Mouse (Mus musculus): ENCODE results near the gene March10. TPM values are rescaled to one million over a fixed set of nuclear protein-coding genes. Genes with fewer than 3 reads are reported as not detected.

The March10 gene
- polyA plus RNA-seq, 1 experiment from 2014 or later, result 0.26 TPM

- H3K9ac ChIP-seq (replicated peaks), result no peak overlapping the region
- H3K36me3 ChIP-seq, result no peaks in the 10 kb centered on the region
- no peak overlapping the region for H3K4me3 ChIP-seq (replicated peaks)
- WGBS, result 71% methylated on average over 8 of the region's 8 CpGs
- H3K9me3 ChIP-seq, result no peaks in the 10 kb centered on the region
- no peak for ATAC-seq
- H3K27me3 ChIP-seq, result 0 out of 2 replicates have a peak, but pooled peaks cover 4% of the 10 kb centered on the region
- H3K27ac ChIP-seq, result no peak overlapping the region
- H3K4me1 ChIP-seq (replicated peaks), result peaks cover 18% of the 10 kb centered on the region
- H3K4me2 ChIP-seq (replicated peaks), result no peak overlapping the region
These were observed 8.0 kb upstream of the March10 start for GRCm38 (mm10) chr11:105464430-105464967.

- H3K9me3 ChIP-seq, result no peaks in the 10 kb centered on the region
- H3K4me3 ChIP-seq (replicated peaks), result no peak overlapping the region
- no peak for ATAC-seq
- no peak overlapping the region for H3K9ac ChIP-seq (replicated peaks)
- no peaks in the 10 kb centered on the region for H3K36me3 ChIP-seq
- H3K27me3 ChIP-seq, result 0 out of 2 replicates have a peak, but pooled peaks cover 4% of the 10 kb centered on the region
- peaks cover 27% of the 10 kb centered on the region for H3K4me1 ChIP-seq (replicated peaks)
- H3K27ac ChIP-seq, result no peak overlapping the region
- no peak overlapping the region for H3K4me2 ChIP-seq (replicated peaks)
- WGBS, result 40% methylated on average over 5 of the region's 5 CpGs
These were observed 3.4 kb upstream of the March10 start for GRCm38 (mm10) chr11:105459900-105460299.

- H3K4me1 ChIP-seq (replicated peaks), result peaks cover 25% of the 10 kb centered on the region
- ATAC-seq, result peak; percentile 35; the same call in 1 of the 2 replicates
These were observed 506 bp upstream of the March10 start for GRCm38 (mm10) chr11:105457041-105457440.

GRCm38 (mm10) chr11:105455118-105455517, 1.4 kb downstream of the March10 start:
- no peak for ATAC-seq
- peaks cover 25% of the 10 kb centered on the region for H3K4me1 ChIP-seq (replicated peaks)
- no peak overlapping the region for H3K9ac ChIP-seq (replicated peaks)
- H3K27ac ChIP-seq, result no peak overlapping the region
- no peaks in the 10 kb centered on the region for H3K36me3 ChIP-seq
- no peak overlapping the region for H3K4me2 ChIP-seq (replicated peaks)
- no peaks in the 10 kb centered on the region for H3K9me3 ChIP-seq
- WGBS, result 91% methylated on average over 5 of the region's 5 CpGs
- H3K4me3 ChIP-seq (replicated peaks), result no peak overlapping the region
- H3K27me3 ChIP-seq, result no peaks in the 10 kb centered on the region

More at GRCm38 (mm10) chr11:105457041-105457440, 506 bp upstream of the March10 start:
- Histone ChIP-seq H3K9ac (replicated peaks) (peak overlapping the region; percentile 54; the same call in 1 of the 2 replicates), H3K9me3 (no peaks in the 10 kb centered on the region), H3K4me2 (replicated peaks) (peak overlapping the region; percentile 69), H3K4me3 (replicated peaks) (peak overlapping the region; percentile 45), H3K27me3 (0 out of 2 replicates have a peak, but pooled peaks cover 3% of the 10 kb centered on the region), H3K27ac (peak overlapping the region; percentile 89), H3K36me3 (no peaks in the 10 kb centered on the region)
- 54% methylated on average over 7 of the region's 7 CpGs for WGBS

GRCm38 (mm10) chr11:105453084-105453483, 3.5 kb downstream of the March10 start:
- H3K4me3 ChIP-seq (replicated peaks), result no peak overlapping the region
- no peak overlapping the region for H3K27ac ChIP-seq
- H3K4me2 ChIP-seq (replicated peaks), result no peak overlapping the region
- no peak for ATAC-seq
- H3K9me3 ChIP-seq, result no peaks in the 10 kb centered on the region
- 87% methylated on average over 4 of the region's 4 CpGs for WGBS
- peaks cover 22% of the 10 kb centered on the region for H3K4me1 ChIP-seq (replicated peaks)
- H3K36me3 ChIP-seq, result no peaks in the 10 kb centered on the region
- no peaks in the 10 kb centered on the region for H3K27me3 ChIP-seq
- H3K9ac ChIP-seq (replicated peaks), result no peak overlapping the region

- H3K4me2 ChIP-seq (replicated peaks), result no peak overlapping the region
- no peak overlapping the region for H3K4me3 ChIP-seq (replicated peaks)
- ATAC-seq, result no peak
- H3K27ac ChIP-seq, result no peak overlapping the region
- H3K27me3 ChIP-seq, result no peaks in the 10 kb centered on the region; the same call in 1 of the 2 replicates
- 80% methylated on average over 4 of the region's 4 CpGs for WGBS
- peaks cover 17% of the 10 kb centered on the region for H3K4me1 ChIP-seq (replicated peaks)
- H3K9ac ChIP-seq (replicated peaks), result no peak overlapping the region
- no peaks in the 10 kb centered on the region for H3K9me3 ChIP-seq
- no peaks in the 10 kb centered on the region for H3K36me3 ChIP-seq
These were observed 4.0 kb downstream of the March10 start for GRCm38 (mm10) chr11:105452504-105452903.

- H3K4me3 ChIP-seq (replicated peaks), result no peak overlapping the region
- no peaks in the 10 kb centered on the region for H3K9me3 ChIP-seq
- H3K27ac ChIP-seq, result no peak overlapping the region
- peaks cover 10% of the 10 kb centered on the region for H3K4me1 ChIP-seq (replicated peaks)
- H3K27me3 ChIP-seq, result no peaks in the 10 kb centered on the region; the same call in 1 of the 2 replicates
- H3K4me2 ChIP-seq (replicated peaks), result no peak overlapping the region
- H3K9ac ChIP-seq (replicated peaks), result no peak overlapping the region
- no peaks in the 10 kb centered on the region for H3K36me3 ChIP-seq
- 67% methylated on average over 7 of the region's 7 CpGs for WGBS
- no peak for ATAC-seq
These were observed 4.9 kb downstream of the March10 start for GRCm38 (mm10) chr11:105451553-105452135.

GRCm38 (mm10) chr11:105449581-105450315, 6.8 kb downstream of the March10 start:
- WGBS, result 80% methylated on average over 12 of the region's 12 CpGs
- no peak overlapping the region for H3K9ac ChIP-seq (replicated peaks)
- no peaks in the 10 kb centered on the region; the same call in 1 of the 2 replicates for H3K27me3 ChIP-seq
- no peaks in the 10 kb centered on the region for H3K36me3 ChIP-seq
- no peaks in the 10 kb centered on the region for H3K9me3 ChIP-seq
- ATAC-seq, result no peak
- no peak overlapping the region for H3K27ac ChIP-seq
- H3K4me3 ChIP-seq (replicated peaks), result no peak overlapping the region
- H3K4me2 ChIP-seq (replicated peaks), result no peak overlapping the region
- peaks cover 7% of the 10 kb centered on the region for H3K4me1 ChIP-seq (replicated peaks)

GRCm38 (mm10) chr11:105447661-105448060, 8.9 kb downstream of the March10 start:
- Histone ChIP-seq H3K36me3 (no peaks in the 10 kb centered on the region), H3K4me3 (replicated peaks) (no peak overlapping the region), H3K9me3 (no peaks in the 10 kb centered on the region), H3K4me1 (replicated peaks) (peaks cover 3% of the 10 kb centered on the region; the same call in 1 of the 2 replicates), H3K9ac (replicated peaks) (no peak overlapping the region), H3K4me2 (replicated peaks) (no peak overlapping the region), H3K27ac (no peak overlapping the region), H3K27me3 (no peaks in the 10 kb centered on the region; the same call in 1 of the 2 replicates)
- WGBS, result 81% methylated on average over 6 of the region's 6 CpGs
- no peak for ATAC-seq

- no peak overlapping the region for H3K4me2 ChIP-seq (replicated peaks)
- no peak for ATAC-seq
- 0 out of 2 replicates have a peak, but pooled peaks cover 3% of the 10 kb centered on the region for H3K4me1 ChIP-seq (replicated peaks)
- no peaks in the 10 kb centered on the region for H3K36me3 ChIP-seq
- H3K27ac ChIP-seq, result no peak overlapping the region
- H3K9me3 ChIP-seq, result no peaks in the 10 kb centered on the region
- no peak overlapping the region for H3K4me3 ChIP-seq (replicated peaks)
- H3K9ac ChIP-seq (replicated peaks), result no peak overlapping the region
- H3K27me3 ChIP-seq, result no peaks in the 10 kb centered on the region; the same call in 1 of the 2 replicates
- WGBS, result 91% methylated on average over 5 of the region's 5 CpGs
These were observed 10.3 kb downstream of the March10 start for GRCm38 (mm10) chr11:105446221-105446620.

GRCm38 (mm10) chr11:105445741-105446140, 10.8 kb downstream of the March10 start:
- H3K4me1 ChIP-seq (replicated peaks), result 0 out of 2 replicates have a peak, but pooled peaks cover 3% of the 10 kb centered on the region
- H3K27ac ChIP-seq, result no peak overlapping the region
- H3K4me2 ChIP-seq (replicated peaks), result no peak overlapping the region
- no peak overlapping the region for H3K4me3 ChIP-seq (replicated peaks)
- ATAC-seq, result no peak
- H3K27me3 ChIP-seq, result no peaks in the 10 kb centered on the region; the same call in 1 of the 2 replicates
- H3K9ac ChIP-seq (replicated peaks), result no peak overlapping the region
- WGBS, result 55% methylated on average over 5 of the region's 5 CpGs
- H3K36me3 ChIP-seq, result no peaks in the 10 kb centered on the region
- no peaks in the 10 kb centered on the region for H3K9me3 ChIP-seq

GRCm38 (mm10) chr11:105444929-105445328, 11.6 kb downstream of the March10 start:
- ATAC-seq, result no peak
- no peak overlapping the region for H3K9ac ChIP-seq (replicated peaks)
- H3K9me3 ChIP-seq, result no peaks in the 10 kb centered on the region
- no peak overlapping the region for H3K27ac ChIP-seq
- H3K4me2 ChIP-seq (replicated peaks), result no peak overlapping the region
- no peaks in the 10 kb centered on the region for H3K36me3 ChIP-seq
- 0 out of 2 replicates have a peak, but pooled peaks cover 3% of the 10 kb centered on the region for H3K4me1 ChIP-seq (replicated peaks)
- 83% methylated on average over 6 of the region's 6 CpGs for WGBS
- H3K27me3 ChIP-seq, result no peaks in the 10 kb centered on the region; the same call in 1 of the 2 replicates
- H3K4me3 ChIP-seq (replicated peaks), result no peak overlapping the region
